Mouse (Mus musculus) urinary bladder, adult 2 months (tissue): Measurements from ENCODE around the gene Numbl. TPM values are rescaled to one million over a fixed set of nuclear protein-coding genes. Genes with fewer than 3 reads are reported as not detected.

Experiments used
- DNase-seq: peaks from one replicate; pipeline ENCODE4 v3.0.0; 2022; ENCODE audit warnings: low spot score
- polyA plus RNA-seq: library from polyadenylated mRNA; depleted of rRNA; stranded (reverse); fragments of >200 nt; gene quantifications from 2 replicates; pipeline ENCODE4 v1.2.3, GENCODE M21; 2012

Numbl gene
- polyA plus RNA-seq, 1 experiment = 44.1 TPM

DNA sequence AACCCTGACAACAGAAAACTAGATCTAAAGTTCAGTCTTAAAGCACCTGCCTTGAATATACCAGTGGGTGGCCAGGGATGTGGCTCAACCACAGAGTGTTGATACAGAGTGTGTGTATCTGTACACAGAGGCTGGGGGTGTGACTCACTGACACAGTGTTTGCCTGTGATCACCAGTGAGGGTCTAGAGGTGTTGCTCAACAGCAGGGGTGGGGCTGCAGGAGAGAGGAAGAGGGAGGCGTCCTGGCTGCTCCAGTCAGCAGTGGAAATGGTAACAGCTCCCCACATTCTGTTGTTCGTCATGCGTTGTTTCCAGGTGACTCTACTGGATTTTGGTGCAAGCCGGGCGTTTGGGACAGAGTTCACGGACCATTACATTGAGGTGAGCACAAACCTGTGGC is 6.3 kb upstream of the Numbl start:
- no peak for DNase-seq

DNA sequence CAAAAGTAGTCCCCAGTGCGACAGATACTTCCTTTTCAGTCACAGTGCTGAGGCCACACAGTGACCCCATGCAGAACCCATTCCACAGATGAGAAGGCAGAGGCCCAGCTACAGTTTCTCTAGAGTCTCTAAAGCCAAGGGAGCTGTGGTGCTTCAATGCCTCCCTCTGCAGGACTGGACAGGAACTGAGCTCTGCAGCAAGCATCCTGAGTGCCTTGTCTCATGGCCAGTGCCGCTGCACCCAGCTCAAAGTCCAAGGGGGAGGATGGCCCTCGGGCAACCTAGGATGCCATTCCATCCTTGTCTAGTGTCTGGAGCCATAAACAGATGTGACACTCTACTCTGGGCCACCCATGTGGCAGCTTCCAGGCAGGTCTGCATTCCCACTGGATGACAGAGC is 2.5 kb upstream of the Numbl start:
- DNase-seq = no peak

DNA sequence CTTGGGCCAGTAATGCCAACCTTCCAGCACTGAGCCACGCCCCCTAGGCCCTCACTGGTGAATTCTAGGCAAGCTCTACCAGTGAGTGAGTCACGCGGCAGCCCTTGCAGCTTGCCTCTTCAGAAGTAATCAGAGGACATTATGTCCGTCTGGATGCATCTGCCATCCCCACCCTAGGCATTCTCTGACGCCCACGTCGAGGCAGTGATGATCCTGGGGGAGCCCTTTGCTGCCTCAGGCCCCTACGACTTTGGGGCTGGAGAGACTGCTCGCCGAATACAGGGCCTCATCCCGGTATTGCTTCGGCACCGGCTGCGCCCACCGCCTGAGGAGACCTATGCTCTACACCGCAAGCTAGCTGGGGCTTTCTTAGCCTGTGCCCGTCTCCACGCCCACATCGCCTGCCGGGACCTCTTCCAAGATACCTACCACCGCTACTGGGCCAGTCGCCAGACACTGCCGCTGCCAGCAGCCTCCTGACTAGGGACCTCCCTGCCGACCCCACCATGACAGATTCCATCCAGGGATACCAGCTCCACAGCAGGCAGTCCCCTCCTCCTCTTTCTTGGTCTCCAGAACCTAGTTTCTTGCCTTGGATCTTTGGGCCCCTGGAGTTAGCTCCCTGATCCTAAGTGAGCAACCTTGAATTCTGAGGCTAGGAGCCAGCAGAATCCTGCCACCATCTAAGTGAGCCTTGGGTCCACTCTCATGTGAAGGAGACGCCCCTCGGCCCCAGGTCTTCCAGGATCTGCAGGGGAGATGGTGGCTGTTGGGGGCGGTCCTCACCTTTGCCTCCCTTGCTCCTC is 984 bp upstream of the Numbl start:
- DNase-seq = no peak

DNA sequence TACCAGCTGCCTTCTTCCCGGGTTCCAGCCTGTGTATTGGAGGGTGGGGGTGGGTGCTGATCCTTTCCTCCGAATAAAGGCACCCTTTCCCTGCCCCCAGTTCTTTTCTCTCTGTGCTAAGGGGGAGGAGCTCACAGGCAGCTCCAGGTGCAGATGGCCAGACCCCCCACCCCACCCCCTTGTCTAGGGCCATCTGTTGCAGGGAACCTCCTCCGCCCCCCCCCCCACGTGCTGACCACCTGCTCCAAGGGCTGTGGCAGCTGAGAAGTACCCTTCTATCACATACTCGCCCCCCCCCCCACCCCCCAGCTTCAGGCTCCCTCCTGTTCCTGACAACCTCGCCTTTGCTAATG is 405 bp upstream of the Numbl start:
- no peak for DNase-seq

DNA sequence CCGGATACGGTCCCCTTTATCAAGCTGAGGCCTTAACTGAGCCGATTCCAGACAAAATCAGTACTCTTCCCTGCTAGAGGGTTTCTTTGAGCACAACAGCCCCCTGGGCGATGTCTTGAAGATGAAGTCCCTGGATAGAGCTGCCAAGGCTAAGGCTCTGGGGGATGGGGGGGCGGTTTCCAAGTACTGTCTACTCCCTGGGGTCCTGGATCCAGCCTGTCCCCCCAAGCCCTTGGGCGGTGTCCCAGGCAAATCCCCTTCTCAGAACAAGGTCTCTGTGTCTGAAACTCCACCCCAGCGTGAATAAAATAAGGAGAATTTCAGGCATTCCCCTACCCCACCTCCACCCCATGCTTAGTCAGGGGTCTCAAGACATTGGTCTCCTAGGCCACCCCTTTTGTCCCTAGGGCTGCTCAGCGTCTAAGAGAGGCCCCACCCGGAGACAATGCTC is 1.1 kb downstream of the Numbl start:
- no peak for DNase-seq

DNA sequence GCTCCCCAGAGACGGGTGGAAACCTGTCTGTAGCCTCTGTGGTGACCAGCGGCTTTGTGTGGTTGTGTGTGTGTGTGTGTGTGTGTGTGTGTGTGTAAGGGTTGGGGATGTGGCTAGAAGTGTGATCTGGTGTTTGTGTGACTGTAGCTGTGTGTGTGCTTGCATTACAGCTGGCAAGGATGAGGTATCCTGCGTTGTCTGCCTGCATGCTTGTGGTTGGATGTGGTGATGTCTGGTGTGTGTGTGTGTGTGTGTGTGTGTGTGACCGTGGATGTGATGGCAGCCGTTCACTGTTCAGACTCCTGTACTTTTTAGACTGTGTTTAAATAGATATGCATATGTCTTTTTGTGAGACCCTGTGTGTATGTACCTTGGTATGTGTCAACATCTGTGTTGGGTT is 1.5 kb downstream of the Numbl start:
- no peak for DNase-seq

DNA sequence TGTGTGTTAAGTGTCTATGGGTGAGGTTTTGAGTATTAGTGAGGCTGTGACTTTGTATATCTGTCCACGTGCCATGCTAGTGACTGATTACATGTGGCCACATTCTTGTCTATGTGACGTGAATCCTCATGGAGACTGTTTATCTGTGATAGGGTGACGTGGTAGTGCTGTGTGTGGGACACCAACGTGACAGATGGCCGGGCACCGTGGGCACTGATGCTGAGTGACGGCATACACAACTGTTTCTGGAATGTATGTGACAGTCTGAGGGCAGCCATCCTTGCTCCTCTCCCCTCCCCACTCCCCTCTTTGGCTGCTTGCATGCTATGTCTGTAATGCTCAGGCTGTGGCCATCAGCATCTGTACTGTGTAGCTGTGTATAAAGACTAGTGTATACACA is 2.6 kb downstream of the Numbl start:
- DNase-seq = no peak

DNA sequence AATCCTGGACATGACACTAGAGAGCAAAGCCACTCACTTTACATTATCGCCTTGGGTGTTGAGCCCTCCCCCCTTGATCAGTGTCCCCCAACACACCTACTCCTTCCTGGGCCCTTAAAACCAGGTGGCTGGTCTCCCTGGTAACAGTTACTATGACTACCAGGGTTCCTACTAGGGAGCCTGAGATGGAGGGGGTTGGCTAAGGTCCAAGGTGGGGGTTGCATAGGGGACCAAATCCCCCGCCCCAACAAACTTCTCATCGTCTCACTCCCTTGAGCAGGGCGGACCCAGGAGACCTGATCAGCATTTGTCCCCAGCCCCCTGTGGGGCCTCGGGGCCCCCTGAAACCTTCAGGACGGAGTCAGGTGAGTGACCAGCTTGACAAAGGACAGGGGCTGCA is 3.7 kb downstream of the Numbl start:
- no peak for DNase-seq

DNA sequence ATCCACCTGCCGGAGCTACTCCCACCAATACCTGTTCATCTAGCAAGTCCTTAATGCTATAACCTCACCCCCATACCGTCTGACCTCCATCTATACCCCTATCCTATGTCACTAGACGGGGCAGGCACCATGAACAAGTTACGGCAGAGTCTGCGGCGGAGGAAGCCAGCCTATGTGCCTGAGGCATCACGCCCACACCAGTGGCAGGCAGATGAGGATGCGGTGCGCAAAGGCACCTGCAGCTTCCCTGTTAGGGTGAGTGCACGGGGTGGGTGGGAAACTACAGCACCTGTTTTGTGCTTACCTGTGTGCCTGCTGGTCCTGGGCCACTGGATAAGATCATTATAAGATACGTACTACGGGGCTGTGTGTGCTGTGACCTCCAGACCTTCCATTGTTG is 6.5 kb downstream of the Numbl start:
- no peak for DNase-seq

DNA sequence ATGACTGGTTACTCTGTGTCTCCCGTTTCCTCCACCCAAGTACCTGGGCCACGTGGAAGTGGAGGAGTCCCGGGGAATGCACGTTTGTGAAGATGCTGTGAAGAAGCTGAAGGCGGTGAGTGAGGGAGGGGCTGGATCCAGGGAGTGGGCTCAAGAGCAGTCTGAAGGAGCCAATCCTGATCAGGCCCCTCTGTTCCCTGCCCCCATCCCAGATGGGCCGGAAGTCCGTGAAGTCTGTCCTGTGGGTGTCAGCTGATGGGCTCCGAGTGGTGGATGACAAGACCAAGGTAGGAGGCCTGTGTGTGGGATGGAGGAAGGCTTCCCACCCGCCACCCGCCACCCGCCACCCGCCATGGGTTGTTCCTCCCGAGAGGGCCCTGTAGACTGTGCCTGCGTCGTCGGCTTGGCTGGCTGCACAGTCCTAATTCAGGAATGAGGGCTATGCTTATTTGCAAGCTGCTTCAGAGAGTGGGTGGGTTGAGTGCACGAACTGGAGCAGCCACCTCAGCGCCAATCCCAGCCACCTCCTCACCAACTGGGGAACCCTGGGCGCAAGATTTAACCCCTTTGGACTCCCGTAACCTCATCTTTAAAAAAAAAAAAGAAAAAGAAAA is 8.4 kb downstream of the Numbl start:
- DNase-seq = no peak

DNA sequence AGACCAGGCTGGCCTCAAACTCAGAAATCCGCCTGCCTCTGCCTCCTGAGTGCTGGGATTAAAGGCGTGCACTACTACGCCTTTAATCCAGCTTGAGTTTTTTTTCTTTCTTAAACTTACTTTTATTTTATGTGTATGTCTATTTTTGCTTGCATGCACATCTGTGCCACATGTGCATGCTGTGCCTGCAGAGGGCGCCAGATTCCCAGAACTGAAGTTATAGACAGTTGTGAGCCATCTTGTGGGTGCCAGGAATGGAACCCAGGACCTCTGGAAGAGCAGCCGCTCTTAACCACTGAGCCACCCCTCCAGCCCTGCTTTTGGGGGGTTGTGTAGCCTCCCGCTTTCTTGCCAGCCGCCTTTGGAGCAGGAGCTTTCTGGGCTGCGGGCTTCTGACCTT is 13.2 kb downstream of the Numbl start:
- DNase-seq = no peak

DNA sequence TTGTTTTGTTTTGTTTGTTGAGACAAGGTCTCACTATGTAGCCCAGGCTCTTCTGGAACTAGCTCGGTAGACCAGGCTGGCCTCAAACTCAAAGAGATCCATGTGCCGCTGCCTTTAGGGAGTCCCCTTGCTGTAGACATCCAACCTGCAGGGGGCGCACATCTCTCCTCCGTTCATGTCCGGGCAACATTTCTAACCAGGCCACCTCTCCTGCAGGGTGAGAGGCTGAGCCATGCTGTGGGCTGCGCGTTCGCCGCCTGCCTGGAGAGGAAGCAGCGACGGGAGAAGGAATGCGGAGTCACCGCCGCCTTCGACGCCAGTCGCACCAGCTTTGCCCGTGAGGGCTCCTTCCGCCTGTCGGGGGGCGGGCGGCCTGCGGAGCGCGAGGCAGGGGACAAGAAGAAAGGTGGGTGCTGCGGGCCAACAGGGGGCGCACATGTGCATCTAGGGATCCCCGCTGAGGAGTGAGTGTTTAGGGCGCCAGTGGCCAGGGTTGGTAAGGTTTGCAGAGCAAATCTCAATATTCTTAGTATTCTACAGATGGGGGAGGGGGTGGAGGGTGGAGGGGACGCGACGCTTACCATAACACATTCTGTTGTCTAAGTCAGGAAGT is 15.6 kb downstream of the Numbl start:
- no peak for DNase-seq

DNA sequence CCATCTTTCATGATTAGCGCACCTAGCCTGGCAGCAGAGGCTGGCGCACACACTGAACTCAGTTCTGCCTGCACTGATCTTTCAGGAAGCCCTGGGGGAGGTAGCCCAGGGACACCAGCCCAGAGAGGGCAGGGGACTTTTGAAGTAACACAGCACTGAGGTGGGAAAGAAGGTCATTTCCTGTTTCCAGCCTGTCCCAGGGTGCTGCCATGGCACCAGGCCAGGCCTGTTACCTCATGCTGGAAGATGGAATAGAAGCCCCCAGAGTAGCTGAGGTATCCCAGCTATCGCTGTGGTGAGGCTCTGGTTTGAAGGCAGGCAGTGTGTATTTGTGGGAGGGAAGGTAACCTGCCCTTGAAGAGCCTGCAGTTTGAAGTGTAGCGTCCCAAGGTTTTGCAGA is 16.7 kb downstream of the Numbl start:
- DNase-seq = no peak

DNA sequence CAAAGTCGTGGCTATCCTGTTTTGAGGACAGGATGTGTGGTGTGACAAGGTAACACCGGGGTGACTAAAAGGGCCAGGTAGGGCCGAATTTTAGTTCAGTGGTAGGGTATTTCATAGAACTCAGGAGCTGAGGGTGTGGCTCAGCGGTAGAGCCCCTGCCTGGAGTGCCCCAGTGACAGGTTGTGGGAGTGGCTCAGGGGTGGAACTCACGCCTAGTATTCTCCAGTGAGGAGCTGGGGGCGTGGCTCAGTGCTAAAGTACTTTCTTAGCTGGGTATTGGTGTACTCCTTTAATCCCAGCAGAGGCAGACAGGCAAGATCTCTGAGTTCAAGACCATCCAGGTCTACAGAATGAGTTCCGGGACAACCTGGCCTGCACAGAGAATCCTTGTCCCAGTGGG is 17.8 kb downstream of the Numbl start:
- no peak for DNase-seq

DNA sequence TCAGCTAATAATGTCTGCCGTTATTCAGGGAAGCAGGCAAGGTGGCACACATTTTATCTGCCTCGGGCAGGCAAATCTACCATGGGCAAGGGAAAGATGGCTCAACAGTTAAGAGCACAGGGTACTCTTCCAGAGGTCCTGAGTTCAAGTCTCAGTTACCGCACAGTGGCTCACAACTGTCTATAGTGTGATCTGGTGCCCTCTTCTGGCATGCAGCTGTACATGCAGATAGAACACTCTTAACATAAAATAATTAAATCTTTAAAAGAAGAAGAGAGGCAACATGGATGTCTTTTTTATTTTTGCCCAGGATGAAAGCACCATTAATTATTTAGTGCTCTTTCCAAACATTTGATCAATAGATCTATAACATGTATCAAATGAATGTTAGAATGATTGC is 19.0 kb downstream of the Numbl start:
- no peak for DNase-seq

DNA sequence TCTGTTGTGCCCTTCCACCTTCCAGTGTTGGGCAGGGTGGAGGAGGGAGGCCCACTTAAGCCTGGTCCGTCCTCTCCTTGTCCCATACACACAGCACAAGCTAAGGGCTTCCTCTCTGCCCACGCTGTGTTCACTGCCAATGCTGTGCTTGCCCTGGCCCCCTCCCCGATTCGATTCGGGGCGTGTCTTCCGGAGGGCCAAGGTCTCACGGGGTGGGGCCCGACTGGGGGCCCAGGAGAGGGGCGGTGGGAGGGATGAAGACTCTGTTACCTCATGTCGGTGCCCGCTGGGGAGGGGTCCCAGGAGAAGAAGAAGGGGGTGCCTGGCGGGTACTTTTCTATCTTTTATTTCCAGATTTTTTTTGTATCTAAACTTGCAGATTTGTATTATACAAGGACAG is 23.5 kb downstream of the Numbl start:
- DNase-seq = no peak

DNA sequence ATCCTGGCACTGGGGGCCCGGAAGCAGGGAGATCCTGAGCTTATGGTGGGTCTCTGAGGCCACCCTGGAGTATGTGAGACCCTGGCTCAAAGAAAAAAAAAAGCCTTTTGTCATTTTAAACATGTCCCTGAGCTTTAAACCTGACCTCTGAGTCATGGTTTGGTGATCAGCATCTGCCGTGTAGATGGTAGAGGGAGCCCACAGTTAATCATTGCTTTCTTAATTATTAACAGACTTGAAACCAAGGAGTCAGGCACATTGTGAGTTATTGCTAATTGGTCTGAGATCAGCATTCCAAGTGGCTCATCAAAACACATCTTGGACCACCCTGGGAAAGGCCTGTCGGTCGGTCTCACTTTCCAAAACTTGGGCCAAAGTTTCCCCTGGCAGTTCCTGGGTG is 24.0 kb downstream of the Numbl start:
- DNase-seq = no peak

DNA sequence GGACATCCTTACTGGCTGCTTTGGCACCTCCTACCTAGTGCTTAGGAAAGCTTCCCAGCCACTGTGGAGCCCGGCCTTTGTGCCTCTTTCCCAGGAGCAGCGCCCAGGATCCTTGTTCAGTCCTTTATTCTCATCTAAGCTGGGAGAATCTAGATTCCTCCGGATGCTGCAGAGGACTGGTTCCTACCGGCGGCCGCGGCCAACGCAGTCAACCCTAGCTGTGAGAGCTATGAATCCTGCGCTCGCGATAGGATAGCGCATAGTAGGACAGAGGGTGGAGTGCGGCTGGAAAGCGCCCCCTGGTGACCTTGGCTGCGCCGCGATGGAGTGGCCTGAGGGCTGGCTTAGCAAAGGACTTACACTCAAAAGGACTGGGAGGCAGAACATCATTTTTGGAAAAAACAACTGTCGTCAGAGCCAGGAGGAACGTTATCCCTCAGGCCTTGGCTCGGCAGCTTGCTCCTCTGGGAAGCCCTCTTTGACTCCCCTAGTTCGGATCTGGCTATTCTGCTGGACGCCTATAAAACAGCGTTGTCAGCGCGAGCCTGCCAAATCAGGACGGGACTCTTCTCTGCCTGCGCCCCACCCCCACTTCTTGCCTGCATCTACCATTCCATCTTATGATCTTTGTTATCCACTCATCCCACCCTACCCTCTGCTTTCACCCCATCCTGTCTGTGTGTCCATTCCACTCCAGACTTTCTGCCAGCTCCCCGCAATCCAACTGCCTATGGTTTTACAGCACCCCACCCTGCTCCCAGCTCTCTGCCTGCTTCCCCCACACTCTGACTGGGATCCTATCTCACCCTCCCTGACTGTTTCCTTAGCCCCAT is 26.8 kb downstream of the Numbl start:
- no peak for DNase-seq

DNA sequence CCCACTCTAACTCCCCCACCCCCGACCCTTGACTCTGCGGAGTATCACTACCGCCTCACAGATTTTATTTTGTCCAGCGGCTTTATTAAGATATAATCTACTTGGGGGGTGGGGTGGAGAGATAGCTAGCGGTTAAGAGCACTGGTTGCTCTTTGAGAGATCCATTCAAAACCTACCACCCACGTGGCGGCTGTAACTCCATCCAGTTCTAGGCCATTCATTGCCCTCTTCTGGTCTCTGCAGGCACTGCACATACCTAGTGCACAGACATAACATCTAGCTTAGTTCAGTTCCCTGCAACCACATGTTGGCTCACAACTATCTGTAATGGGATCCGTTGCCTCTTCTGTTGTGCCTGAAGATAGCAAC is 27.4 kb downstream of the Numbl start:
- DNase-seq = no peak

DNA sequence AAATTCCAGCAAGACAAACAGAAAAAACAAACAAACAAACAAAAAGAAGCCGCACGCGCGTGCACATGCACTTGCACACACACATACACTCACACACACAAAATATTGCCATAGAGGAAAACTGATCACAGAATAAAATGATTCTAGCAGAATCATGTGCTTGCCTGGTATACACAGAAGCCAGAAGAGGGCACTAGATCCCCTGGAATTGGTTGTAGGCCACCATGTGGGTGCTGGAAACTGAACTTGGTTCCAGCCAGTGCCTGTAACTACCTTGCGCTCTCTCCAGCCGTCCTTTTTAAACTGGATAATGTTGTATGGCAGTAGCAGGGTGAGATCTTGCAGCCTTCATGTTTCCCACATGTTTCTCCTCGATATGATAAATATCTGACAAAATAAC is 30.5 kb downstream of the Numbl start:
- no peak for DNase-seq

DNA sequence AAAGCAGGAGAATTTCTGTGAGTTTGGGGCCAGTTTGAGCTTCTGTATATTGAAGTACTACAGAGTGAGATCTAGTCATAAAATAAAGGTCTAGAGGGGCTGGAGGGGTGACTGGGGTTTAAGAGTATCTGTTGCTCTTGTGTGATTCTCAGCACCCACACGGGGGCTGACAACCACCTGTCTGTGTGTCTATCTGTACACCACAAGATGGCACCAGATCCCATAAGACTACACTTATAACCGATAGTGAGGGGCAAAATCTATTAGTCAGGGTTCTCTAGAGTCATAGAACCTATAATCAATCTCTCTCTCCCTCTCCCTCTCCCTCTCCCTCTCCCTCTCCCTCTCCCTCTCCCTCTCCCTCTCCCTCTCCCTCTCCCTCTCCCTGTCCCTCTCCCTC is 32.3 kb downstream of the Numbl start:
- no peak for DNase-seq

DNA sequence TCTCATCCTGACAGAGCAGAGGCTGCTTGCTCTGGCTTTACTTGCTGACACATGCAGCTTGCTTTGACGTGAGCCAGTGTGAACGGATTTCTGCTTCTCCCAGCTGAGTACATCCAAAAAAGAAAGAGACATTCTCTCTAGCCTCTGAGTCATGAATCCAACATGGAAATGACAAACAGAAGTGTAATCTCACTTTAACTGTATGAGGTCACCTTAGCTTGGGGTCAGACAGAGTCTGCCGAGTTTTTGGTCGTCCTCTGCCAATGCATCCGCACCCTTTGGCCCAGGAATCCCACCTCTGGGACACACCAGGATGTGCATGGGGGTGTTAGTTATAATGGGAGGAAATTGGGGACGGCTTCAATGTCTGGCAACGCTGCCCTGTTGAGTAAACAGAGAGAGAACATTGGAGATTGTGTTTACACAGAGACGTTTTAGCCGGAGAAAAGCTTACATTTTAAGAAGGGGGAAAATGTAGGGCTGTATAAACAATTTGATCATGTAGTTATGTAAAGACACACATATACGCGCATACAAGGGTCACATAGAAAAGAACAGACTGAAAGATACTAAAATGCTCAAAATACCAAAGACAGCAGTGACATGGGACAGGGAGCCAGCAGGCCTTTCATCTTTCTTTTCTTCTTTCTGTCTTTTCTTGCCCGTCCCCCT is 33.7 kb downstream of the Numbl start:
- no peak for DNase-seq
